Mouse (Mus musculus) intestine, embryonic 16.5 days (tissue): Measurements from ENCODE around the gene Plekhh1. TPM values are rescaled to one million over a fixed set of nuclear protein-coding genes. Genes with fewer than 3 reads are reported as not detected.
A peak's percentile ranks its signal among the peaks of the same experiment; 100 is the strongest.

Experiments
- ATAC-seq: fragments of 200-750 bp; cut with Nextera tagmentation; 2 replicates; pipeline ENCODE4 v1.8.0; 2017; ENCODE audit warnings: moderate TSS enrichment, moderate library complexity
- H3K27ac ChIP-seq: fragments of 300-500 bp; sonication (generic); 2 replicates; pipeline ENCODE4 v1.5.1; 2014; ENCODE audit warnings: mild to moderate bottlenecking, low read length
- H3K27me3 ChIP-seq: fragments of 300-500 bp; sonication (generic); replicated peaks from 2 replicates; pipeline ENCODE4 v1.6.1; 2014; ENCODE audit warnings: low read length, control low read depth, mixed read lengths; ENCODE audit not compliant: control insufficient read depth, insufficient read depth
- H3K36me3 ChIP-seq: fragments of 300-500 bp; sonication (generic); 2 replicates; pipeline ENCODE4 v1.6.1; 2014; ENCODE audit warnings: low read length, control low read depth; ENCODE audit not compliant: control insufficient read depth, insufficient read depth
- H3K4me1 ChIP-seq: fragments of 300-500 bp; sonication (generic); 2 replicates; pipeline ENCODE4 v1.6.1; 2014; ENCODE audit warnings: low read length, control low read depth, mixed read lengths; ENCODE audit not compliant: control insufficient read depth, insufficient read depth
- H3K4me2 ChIP-seq: fragments of 300-500 bp; sonication (generic); 2 replicates; pipeline ENCODE4 v1.6.1; 2014; ENCODE audit warnings: low read depth, low read length, control low read depth
- H3K4me3 ChIP-seq: fragments of 300-500 bp; sonication (generic); 2 replicates; pipeline ENCODE4 v1.5.1; 2014; ENCODE audit warnings: mild to moderate bottlenecking, low read length
- H3K9ac ChIP-seq: fragments of 300-500 bp; sonication (generic); 2 replicates; pipeline ENCODE4 v1.6.1; 2014; ENCODE audit warnings: low read depth, low read length
- H3K9me3 ChIP-seq: fragments of 300-500 bp; sonication (generic); 2 replicates; pipeline ENCODE4 v1.6.1; 2016; ENCODE audit warnings: low read length, control low read depth; ENCODE audit not compliant: control insufficient read depth
- WGBS: fragments of 180-500 bp; shearing (Covaris S2); extraction: QIAGEN DNeasy Blood & Tissue Kit; methylation state at CpG from one replicate; pipeline ENCODE4 v1.1.7; 2014; 5-methylcytosine and 5-hydroxymethylcytosine counted together
- polyA plus RNA-seq: library from polyadenylated mRNA; unstranded; fragments of >200 nt; fragmentation: Nextera tagmentation; extraction: Ambion mirVana; gene quantifications from 2 replicates; pipeline ENCODE4 v1.2.1, GENCODE M21; 2015

Gene Plekhh1
- polyA plus RNA-seq, 1 experiment from 2014 or later, result 7.5 TPM

DNA sequence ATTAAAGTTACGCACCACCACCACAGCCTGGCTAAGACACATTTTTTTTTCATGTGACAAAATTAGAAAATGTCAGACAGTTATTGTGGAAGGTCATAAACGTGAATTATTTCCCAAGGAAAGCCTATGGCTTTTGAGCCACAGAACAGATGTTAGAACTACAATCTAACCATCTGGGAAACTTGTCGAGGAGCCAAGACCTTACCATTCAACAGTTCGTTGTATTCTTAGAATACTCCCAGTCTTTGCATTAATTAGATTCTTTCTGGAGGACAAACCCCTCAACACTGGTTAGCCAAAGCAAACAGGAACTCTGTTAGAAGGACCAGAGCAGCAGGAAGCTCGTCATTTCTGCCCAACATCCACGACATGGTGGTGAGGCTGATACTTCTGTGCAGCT lies 17.2 kb downstream of the Plekhh1 start:
- WGBS, result 68% methylated on average over 6 of the region's 6 CpGs
- Histone ChIP-seq H3K9ac (no peak overlapping the region), H3K4me2 (no peak overlapping the region), H3K4me3 (no peak overlapping the region), H3K27me3 (no peaks in the 10 kb centered on the region), H3K4me1 (0 out of 2 replicates have a peak, but pooled peaks cover 4% of the 10 kb centered on the region), H3K9me3 (no peaks in the 10 kb centered on the region), H3K27ac (no peak overlapping the region), H3K36me3 (peaks cover 9% of the 10 kb centered on the region)
- ATAC-seq, result no peak

DNA sequence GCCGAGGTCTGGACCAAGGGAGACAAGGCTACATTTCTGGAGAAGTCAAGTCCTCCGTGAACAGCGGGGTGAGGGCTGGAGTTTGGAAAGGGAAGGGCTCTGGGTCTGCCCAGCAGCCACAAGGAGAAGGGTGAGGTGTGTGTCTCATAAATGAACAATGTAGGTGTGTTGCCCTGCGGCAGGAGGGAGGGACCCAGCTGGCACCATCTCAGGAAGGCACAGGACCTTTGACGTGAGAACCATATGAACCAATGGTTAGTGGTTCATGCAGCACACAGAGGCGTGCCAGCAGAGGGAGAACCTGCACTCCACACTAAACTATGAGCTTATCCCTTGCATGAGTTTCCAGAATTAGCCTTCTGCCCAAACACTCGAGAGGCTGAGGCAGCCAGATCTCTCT lies 18.2 kb downstream of the Plekhh1 start:
- H3K27ac ChIP-seq, result no peak overlapping the region
- H3K27me3 ChIP-seq, result no peaks in the 10 kb centered on the region
- no peak overlapping the region for H3K4me3 ChIP-seq
- WGBS, result 88% methylated on average over 7 of the region's 7 CpGs
- no peak for ATAC-seq
- H3K9ac ChIP-seq, result no peak overlapping the region
- no peak overlapping the region for H3K4me2 ChIP-seq
- H3K9me3 ChIP-seq, result no peaks in the 10 kb centered on the region
- H3K4me1 ChIP-seq, result no peaks in the 10 kb centered on the region
- peaks cover 9% of the 10 kb centered on the region for H3K36me3 ChIP-seq

DNA sequence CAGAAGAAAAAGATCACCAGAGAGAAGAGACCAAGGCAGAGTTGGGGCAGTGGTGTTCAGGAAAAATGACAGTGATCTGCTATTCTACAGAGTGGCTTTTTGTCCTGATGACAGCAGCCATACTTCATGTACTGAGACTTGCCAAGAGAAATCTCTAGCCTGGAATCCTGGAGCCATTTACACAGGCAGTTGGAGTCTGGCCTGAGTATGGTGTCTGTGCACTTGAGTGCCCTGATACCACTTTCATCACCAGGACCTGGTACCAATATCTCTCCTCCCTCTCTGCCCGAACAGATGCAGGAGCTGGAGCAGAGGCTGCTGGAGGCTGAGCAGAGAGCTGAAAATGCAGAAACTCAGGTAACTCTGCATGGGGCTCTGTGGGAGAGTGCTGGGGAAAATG lies 19.9 kb downstream of the Plekhh1 start:
- H3K4me3 ChIP-seq, result no peak overlapping the region
- no peaks in the 10 kb centered on the region for H3K4me1 ChIP-seq
- peaks cover 9% of the 10 kb centered on the region for H3K36me3 ChIP-seq
- no peak for ATAC-seq
- no peak overlapping the region for H3K4me2 ChIP-seq
- no peak overlapping the region for H3K9ac ChIP-seq
- no peaks in the 10 kb centered on the region for H3K27me3 ChIP-seq
- H3K27ac ChIP-seq, result no peak overlapping the region
- 94% methylated on average over 1 of the region's 1 CpGs for WGBS
- H3K9me3 ChIP-seq, result no peaks in the 10 kb centered on the region

DNA sequence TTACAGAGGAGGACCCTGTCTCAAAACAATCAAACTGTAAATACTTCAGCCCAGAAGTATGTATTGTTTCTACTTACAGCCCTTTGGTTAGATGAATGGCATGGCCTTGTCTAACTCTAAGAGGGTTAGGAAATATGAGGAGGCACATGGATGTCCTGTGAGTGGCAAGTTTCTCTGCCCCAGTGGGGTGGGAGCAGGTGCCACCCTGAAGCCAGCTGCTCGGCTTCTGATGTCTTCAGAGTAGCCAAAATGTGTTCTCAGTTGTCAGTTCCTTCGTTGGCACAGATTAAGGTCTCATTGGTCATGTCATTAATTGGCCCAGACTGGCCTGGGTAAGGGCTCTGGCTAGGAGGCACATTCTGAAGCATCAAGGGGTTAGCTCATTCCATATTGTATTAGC lies 20.8 kb downstream of the Plekhh1 start:
- Histone ChIP-seq H3K36me3 (peaks cover 5% of the 10 kb centered on the region), H3K4me2 (no peak overlapping the region), H3K4me3 (no peak overlapping the region), H3K9ac (no peak overlapping the region), H3K9me3 (no peaks in the 10 kb centered on the region), H3K27ac (no peak overlapping the region), H3K4me1 (no peaks in the 10 kb centered on the region), H3K27me3 (no peaks in the 10 kb centered on the region)
- no peak for ATAC-seq
- WGBS, result 79% methylated on average over 2 of the region's 2 CpGs

DNA sequence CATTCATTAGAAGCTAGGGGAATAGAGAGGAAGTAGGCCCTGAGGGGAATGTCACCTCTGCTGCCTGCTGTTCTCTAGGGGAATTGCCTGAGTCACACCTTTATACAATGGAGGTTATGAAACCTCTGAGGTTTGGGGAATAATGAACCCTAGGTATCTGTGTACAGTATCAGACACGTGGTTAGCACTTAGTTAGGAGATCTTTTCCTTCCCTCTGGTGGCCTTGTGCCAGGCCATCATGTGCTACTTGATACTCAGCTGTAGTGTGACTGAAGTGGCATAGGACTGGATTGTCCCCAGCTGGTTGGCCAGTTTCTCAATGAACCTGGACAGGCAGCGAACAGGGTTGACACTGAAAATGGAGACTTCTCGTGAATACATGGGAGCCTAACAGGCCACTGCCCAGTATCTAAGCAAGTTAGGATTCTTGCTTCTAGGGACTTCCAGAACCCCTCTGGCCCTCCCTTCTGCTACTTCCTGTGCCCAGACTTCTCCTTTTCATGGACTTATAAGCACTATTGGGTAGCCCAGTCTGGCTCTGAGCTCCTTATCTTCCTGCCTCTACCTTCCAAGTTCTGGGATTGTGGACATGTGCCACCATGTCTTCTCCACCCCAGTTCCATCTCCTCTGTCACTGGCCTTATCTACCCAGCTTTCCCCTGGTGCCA lies 21.7 kb downstream of the Plekhh1 start:
- H3K9ac ChIP-seq, result no peak overlapping the region
- peaks cover 6% of the 10 kb centered on the region; the same call in 1 of the 2 replicates for H3K36me3 ChIP-seq
- H3K27ac ChIP-seq, result no peak overlapping the region
- H3K27me3 ChIP-seq, result no peaks in the 10 kb centered on the region
- no peak overlapping the region for H3K4me3 ChIP-seq
- ATAC-seq, result peak; percentile 70
- H3K9me3 ChIP-seq, result no peaks in the 10 kb centered on the region
- no peaks in the 10 kb centered on the region for H3K4me1 ChIP-seq
- WGBS, result 78% methylated on average over 3 of the region's 3 CpGs
- H3K4me2 ChIP-seq, result no peak overlapping the region

DNA sequence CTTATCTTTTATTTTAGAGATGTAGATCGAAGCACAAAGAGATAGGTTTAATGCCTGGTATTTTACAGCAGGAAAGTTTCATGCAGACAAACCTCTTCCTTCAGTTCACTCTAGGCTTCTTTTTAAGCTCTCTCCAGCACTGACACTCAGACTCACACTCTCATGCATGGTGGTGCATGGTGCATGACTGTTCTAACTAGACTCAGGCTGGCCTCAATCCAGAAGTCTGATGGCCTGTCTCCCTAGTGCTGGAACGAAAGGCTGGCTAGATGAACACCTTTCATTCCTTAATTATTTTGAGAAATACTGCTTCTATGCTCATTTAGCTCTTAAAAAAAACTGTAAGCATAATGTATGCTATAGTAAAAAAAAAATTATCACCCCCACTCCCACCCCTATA lies 23.1 kb downstream of the Plekhh1 start:
- no peaks in the 10 kb centered on the region for H3K9me3 ChIP-seq
- H3K9ac ChIP-seq, result no peak overlapping the region
- ATAC-seq, result no peak
- no peak overlapping the region for H3K27ac ChIP-seq
- H3K27me3 ChIP-seq, result no peaks in the 10 kb centered on the region
- H3K4me1 ChIP-seq, result no peaks in the 10 kb centered on the region
- 89% methylated on average over 2 of the region's 2 CpGs for WGBS
- 0 out of 2 replicates have a peak, but pooled peaks cover 6% of the 10 kb centered on the region for H3K36me3 ChIP-seq
- H3K4me3 ChIP-seq, result no peak overlapping the region
- H3K4me2 ChIP-seq, result no peak overlapping the region

DNA sequence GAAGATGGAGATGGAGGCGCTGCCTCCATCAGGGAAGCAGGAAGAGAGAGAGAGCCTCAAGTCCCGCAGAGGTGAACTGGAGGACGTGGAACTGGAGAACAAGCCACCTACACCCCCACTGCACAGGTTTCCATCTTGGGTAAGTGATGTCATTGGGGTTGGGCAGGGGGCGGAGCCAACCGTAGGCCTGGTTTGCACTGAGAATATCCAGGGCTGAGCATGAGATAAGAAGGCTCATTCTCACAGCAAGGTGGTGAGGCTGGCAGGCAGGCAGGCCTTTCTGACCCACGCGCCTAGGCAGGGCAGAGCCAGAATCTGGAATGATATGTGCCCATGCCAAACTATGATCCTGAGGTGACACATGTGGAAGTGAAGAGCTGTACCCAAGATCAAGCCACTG lies 26.3 kb downstream of the Plekhh1 start:
- H3K9me3 ChIP-seq, result no peaks in the 10 kb centered on the region
- H3K36me3 ChIP-seq, result 0 out of 2 replicates have a peak, but pooled peaks cover 6% of the 10 kb centered on the region
- H3K4me1 ChIP-seq, result no peaks in the 10 kb centered on the region
- 75% methylated on average over 7 of the region's 7 CpGs for WGBS
- H3K4me3 ChIP-seq, result no peak overlapping the region
- no peak overlapping the region for H3K4me2 ChIP-seq
- peak; percentile 70 for ATAC-seq
- no peaks in the 10 kb centered on the region for H3K27me3 ChIP-seq
- H3K27ac ChIP-seq, result no peak overlapping the region
- no peak overlapping the region for H3K9ac ChIP-seq

DNA sequence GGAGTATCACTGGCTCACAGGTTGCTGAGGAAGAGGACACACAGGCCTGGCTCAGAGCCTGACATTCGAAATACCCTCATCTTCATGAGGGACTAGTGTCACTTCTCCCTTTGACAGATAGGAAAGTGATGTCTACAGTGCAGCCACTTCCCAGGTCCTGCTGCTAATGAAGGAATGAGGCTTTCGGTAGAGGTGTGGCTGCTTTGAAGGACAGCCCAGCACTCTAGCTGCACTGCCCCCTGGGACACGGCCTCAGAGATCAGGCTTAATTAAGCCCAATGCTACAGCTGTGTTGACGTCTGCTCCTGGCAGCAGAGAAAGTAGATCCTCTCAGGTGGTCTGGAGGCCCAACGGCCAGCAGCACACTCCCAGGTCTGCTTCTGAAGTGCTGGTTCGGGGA lies 30.6 kb downstream of the Plekhh1 start:
- no peaks in the 10 kb centered on the region for H3K9me3 ChIP-seq
- peaks cover 5% of the 10 kb centered on the region; the same call in 1 of the 2 replicates for H3K4me1 ChIP-seq
- H3K4me2 ChIP-seq, result no peak overlapping the region
- no peak overlapping the region for H3K27ac ChIP-seq
- H3K4me3 ChIP-seq, result no peak overlapping the region
- no peak overlapping the region for H3K9ac ChIP-seq
- no peaks in the 10 kb centered on the region for H3K27me3 ChIP-seq
- H3K36me3 ChIP-seq, result 0 out of 2 replicates have a peak, but pooled peaks cover 2% of the 10 kb centered on the region
- 81% methylated on average over 6 of the region's 6 CpGs for WGBS
- no peak for ATAC-seq

DNA sequence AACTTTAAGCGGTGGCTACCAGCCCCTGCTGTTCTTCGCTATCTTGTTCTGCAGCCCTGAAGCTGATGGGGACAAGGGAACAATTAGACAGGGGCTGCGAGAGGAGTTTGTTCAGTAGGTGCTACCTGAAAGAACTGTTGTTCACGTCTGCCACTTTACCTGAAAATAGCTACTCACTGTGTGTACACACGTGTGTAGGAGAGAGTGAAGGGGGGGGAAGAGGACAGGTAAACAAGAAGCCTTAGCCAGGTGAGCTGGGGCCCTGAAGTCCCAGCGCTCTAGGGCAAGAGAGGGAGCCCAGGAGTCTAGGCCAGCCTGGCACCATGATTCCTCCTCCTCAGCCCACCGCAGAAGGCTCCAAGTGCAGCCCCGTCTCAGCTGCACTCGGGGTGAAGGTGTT lies 31.2 kb downstream of the Plekhh1 start:
- H3K9ac ChIP-seq, result no peak overlapping the region
- H3K27ac ChIP-seq, result no peak overlapping the region
- no peaks in the 10 kb centered on the region for H3K27me3 ChIP-seq
- peaks cover 5% of the 10 kb centered on the region; the same call in 1 of the 2 replicates for H3K4me1 ChIP-seq
- no peak overlapping the region for H3K4me2 ChIP-seq
- H3K36me3 ChIP-seq, result 0 out of 2 replicates have a peak, but pooled peaks cover 2% of the 10 kb centered on the region
- H3K4me3 ChIP-seq, result no peak overlapping the region
- H3K9me3 ChIP-seq, result no peaks in the 10 kb centered on the region
- peak; percentile 40 for ATAC-seq
- WGBS, result 93% methylated on average over 9 of the region's 9 CpGs
